In genomic region chr15:95768703-95769102, GRCm38 (mm10) we compare ENCODE assay signal across 19 mouse cellular contexts. TPM values are rescaled to one million over a fixed set of nuclear protein-coding genes. Genes with fewer than 3 reads are reported as not detected.
DNase-seq lines count a peak whose midpoint lies in the region; ATAC-seq lines count a peak whose summit lies in the region.
"Had no signal": no experiment of that assay in that cellular context is flagged by ENCODE, and none has a peak within 500 bp of the region (broad histone marks: within the 10 kb centered on the region; RNA-seq: fewer than 3 reads in every experiment).

No protein-coding gene starts in this region.

- no peaks in the 10 kb centered on the region for H3K36me3 ChIP-seq in heart, embryonic 12.5 days
- H3K36me3 ChIP-seq: intestine, embryonic 15.5 days; kidney, embryonic 15.5 days; neural tube, embryonic 13.5 days had no signal

- H3K4me2 ChIP-seq in heart, embryonic 12.5 days, result no peak overlapping the region
- H3K4me2 ChIP-seq: hindbrain, embryonic 14.5 days; intestine, embryonic 15.5 days; kidney, embryonic 15.5 days; neural tube, embryonic 13.5 days had no signal

- H3K9ac ChIP-seq in heart, embryonic 12.5 days, result no peak overlapping the region
- H3K9ac ChIP-seq: hindbrain, embryonic 14.5 days; intestine, embryonic 15.5 days; kidney, embryonic 15.5 days; liver, postnatal 0 days; neural tube, embryonic 13.5 days had no signal

- no peak overlapping the region for H3K27ac ChIP-seq in heart, embryonic 12.5 days (ENCODE audit: poor library complexity, severe bottlenecking)
- H3K27ac ChIP-seq: hindbrain, embryonic 14.5 days; intestine, embryonic 15.5 days; kidney, embryonic 15.5 days; neural tube, embryonic 13.5 days had no signal

- no peaks in the 10 kb centered on the region for H3K4me1 ChIP-seq in heart, embryonic 12.5 days (replicated peaks)
- H3K4me1 ChIP-seq: intestine, embryonic 15.5 days; kidney, embryonic 15.5 days; neural tube, embryonic 13.5 days had no signal

- 85% methylated on average over 5 of the region's 5 CpGs for WGBS in heart, embryonic 12.5 days

- intact Hi-C loops in heart, postnatal 14 days (cut with DNase I), result loop anchor here (10.0 kb wide), 1 partner anchor 626 kb away; no protein-coding TSS in a partner anchor

- DNase-seq in cerebellum, postnatal 10 days, result peak; percentile 29 to 46
- DNase-seq in cerebellum, postnatal 25 days, result no peak
- DNase-seq in heart, adult 9 months (ENCODE audit: low spot score in 2 of 2), result peak; percentile 61 to 63
- DNase-seq in heart, postnatal 14 days, result peak; percentile 24 to 29
- no peak for DNase-seq in ovary, postnatal 36 days (ENCODE audit: low spot score)
- no peak for DNase-seq in layer of hippocampus, adult 18-20 months (ENCODE audit: low spot score in 2 of 2)
- DNase-seq: B cell, adult 2 months; cerebellum, adult 8-10 months; embryo, embryonic 11 days; layer of hippocampus, postnatal 36 days; liver; liver, postnatal 0 days; lung, postnatal 14 days; thymus, postnatal 25 days had no signal

- no peaks in the 10 kb centered on the region for H3K9me3 ChIP-seq in heart, embryonic 12.5 days (replicated peaks)
- H3K9me3 ChIP-seq: intestine, embryonic 15.5 days; kidney, embryonic 15.5 days; neural tube, embryonic 13.5 days had no signal

- no peak for ATAC-seq in heart, embryonic 12.5 days (ENCODE audit: insufficient number of reproducible peaks, low FRiP score)

- H3K27me3 ChIP-seq in heart, embryonic 12.5 days (replicated peaks), result no peaks in the 10 kb centered on the region
- H3K27me3 ChIP-seq: intestine, embryonic 15.5 days; kidney, embryonic 15.5 days; neural tube, embryonic 13.5 days had no signal

- no peak overlapping the region for H3K4me3 ChIP-seq in heart, embryonic 12.5 days
- H3K4me3 ChIP-seq: intestine, embryonic 15.5 days; kidney, embryonic 15.5 days; neural tube, embryonic 13.5 days had no signal

RNA-seq across cellular contexts. Expression of gene Ano6, which starts 21.9 kb away (rescaled TPM):
- 45.7 and 49.5 TPM in 2 replicates for polyA plus RNA-seq in heart, embryonic 12.5 days (2016; fragmentation: Nextera tagmentation; extraction: Ambion mirVana)
- 10 to 100 TPM; 38.9 to 39.7 TPM for total RNA-seq in heart, postnatal 14 days (2021)
- total RNA-seq in layer of hippocampus, adult 18-20 months (2021), result 10 to 100 TPM; 20.6 to 27.4 TPM

Comparison
In these comparisons a context has a peak if more than half of its experiments do, and no peak if none do; other contexts are left out.
1. DNase-seq: peak in cerebellum, postnatal 10 days (2 of 2), heart, adult 9 months (2 of 2) and heart, postnatal 14 days (2 of 2); none in cerebellum, postnatal 25 days (0 of 2), ovary, postnatal 36 days (single experiment) and layer of hippocampus, adult 18-20 months (0 of 2).